Mouse (Mus musculus): ENCODE measurements around the gene Gpatch8. TPM values are rescaled to one million over a fixed set of nuclear protein-coding genes. Genes with fewer than 3 reads are reported as not detected.

Gpatch8 gene
- polyA plus RNA-seq, 1 experiment from 2014 or later = 71.0 TPM

Other genes starting within 250 kb of the Gpatch8 start
- 98.7 and 101 TPM in 2 replicates for gene Ubtf, start 236.7 kb downstream of the Gpatch8 start, polyA plus RNA-seq (2016; fragmentation: Nextera tagmentation; extraction: Ambion mirVana)
- 18.8 and 23.6 TPM in 2 replicates for gene Slc4a1, start 190.2 kb downstream of the Gpatch8 start, polyA plus RNA-seq (2016; fragmentation: Nextera tagmentation; extraction: Ambion mirVana)
- gene Rundc3a, start 163.0 kb downstream of the Gpatch8 start, polyA plus RNA-seq (2016; fragmentation: Nextera tagmentation; extraction: Ambion mirVana) = 152 and 171 TPM in 2 replicates
- gene Slc25a39, start 148.4 kb downstream of the Gpatch8 start, polyA plus RNA-seq (2016; fragmentation: Nextera tagmentation; extraction: Ambion mirVana) = 148 and 162 TPM in 2 replicates
- gene Grn, start 126.1 kb downstream of the Gpatch8 start, polyA plus RNA-seq (2016; fragmentation: Nextera tagmentation; extraction: Ambion mirVana) = 75.2 and 86.1 TPM in 2 replicates
- gene Fam171a2, start 108.7 kb downstream of the Gpatch8 start, polyA plus RNA-seq (2016; fragmentation: Nextera tagmentation; extraction: Ambion mirVana) = 23.3 and 23.7 TPM in 2 replicates
- 7.0 and 7.6 TPM in 2 replicates for gene Itga2b, start 86.3 kb downstream of the Gpatch8 start, polyA plus RNA-seq (2016; fragmentation: Nextera tagmentation; extraction: Ambion mirVana)
- gene Gm11627, start 23.1 kb upstream of the Gpatch8 start, polyA plus RNA-seq (2016; fragmentation: Nextera tagmentation; extraction: Ambion mirVana) = 5.7 and 7.3 TPM in 2 replicates
- gene Fzd2, start 48.0 kb upstream of the Gpatch8 start, polyA plus RNA-seq (2016; fragmentation: Nextera tagmentation; extraction: Ambion mirVana) = 38.2 and 44.0 TPM in 2 replicates
- 0.58 and 0.60 TPM in 2 replicates for gene Meioc, start 107.3 kb upstream of the Gpatch8 start, polyA plus RNA-seq (2016; fragmentation: Nextera tagmentation; extraction: Ambion mirVana)
- gene Ccdc43, start 141.4 kb upstream of the Gpatch8 start, polyA plus RNA-seq (2016; fragmentation: Nextera tagmentation; extraction: Ambion mirVana) = 43.7 and 45.9 TPM in 2 replicates
- 33.2 and 41.6 TPM in 2 replicates for gene Adam11, start 205.0 kb upstream of the Gpatch8 start, polyA plus RNA-seq (2016; fragmentation: Nextera tagmentation; extraction: Ambion mirVana)